Mouse (Mus musculus) R1 (cell line): ENCODE measurements around the gene Prdx1.
"Not testable (repeated sequence)": the region's sequence is repeated elsewhere in the genome, so short reads cannot be mapped to it uniquely, and the experiment has no call there.

Source experiments
- DNase-seq: peaks from one replicate; pipeline ENCODE4 v3.0.0-alpha.2; 2018; ENCODE audit warnings: low read depth, low spot score

The Prdx1 gene

DNA sequence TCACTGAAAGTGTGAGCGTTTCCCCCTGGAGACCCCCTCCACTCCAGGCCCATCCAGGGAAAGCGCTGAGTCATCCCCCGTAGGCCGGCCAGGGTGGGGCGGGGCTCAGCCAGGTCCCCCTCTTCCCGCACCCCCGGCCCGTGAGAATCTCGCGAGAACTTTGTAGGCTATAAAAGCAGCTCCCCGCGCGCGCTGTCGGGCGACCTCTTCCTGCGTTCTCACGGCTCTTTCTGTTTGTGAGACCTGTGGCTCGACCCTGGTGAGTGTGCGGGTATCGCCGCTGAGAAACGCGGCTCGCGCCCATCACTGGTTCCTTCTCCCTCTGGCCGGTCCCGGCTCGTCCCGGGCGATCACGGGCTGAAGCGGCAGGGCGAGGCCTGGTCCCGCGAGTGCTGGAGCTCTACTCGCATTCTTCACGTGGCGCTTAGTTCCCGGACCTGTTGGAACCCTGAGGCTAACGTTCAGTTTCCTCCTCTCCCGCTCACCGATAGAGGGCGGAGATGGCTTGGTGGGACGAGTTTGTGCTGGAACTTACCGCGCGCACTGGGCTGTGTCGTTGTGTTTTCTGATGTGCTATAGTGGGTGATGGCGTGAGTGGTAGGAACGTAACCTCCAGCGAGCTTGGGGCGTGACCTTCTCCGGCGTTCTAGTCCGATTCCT is at the start of gene Prdx1:
Gene Prdx1, plus strand, starts transcription at position 143 of the 660 bp plus-strand sequence.
- DNase-seq: peak; percentile 96

- no peak for DNase-seq
Measured at GRCm38 (mm10) chr4:116638821-116639220, 46.5 kb upstream of the Prdx1 start.

DNA sequence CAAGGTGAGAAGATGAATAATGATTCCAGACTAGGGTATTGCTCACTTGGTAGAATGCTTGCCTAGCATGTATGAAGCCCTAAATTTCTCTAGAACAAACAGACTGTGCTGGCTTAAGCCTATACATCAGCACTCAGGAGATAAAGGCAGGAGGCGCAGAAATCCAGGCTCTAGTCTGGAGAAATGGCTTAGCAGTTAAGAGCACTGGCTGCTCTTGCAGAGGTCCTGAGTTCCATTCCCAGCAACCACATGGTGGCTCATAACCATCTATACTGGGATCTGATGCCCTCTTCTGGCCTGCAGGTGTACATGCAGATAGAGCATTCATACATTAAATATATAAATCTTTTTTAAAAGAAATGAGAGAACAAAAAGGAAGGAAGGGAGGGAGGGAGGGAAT is 43.3 kb upstream of the Prdx1 start:
- no peak for DNase-seq

GRCm38 (mm10) chr4:116644326-116644725 is 41.0 kb upstream of the Prdx1 start:
- peak; percentile 73 for DNase-seq

DNA sequence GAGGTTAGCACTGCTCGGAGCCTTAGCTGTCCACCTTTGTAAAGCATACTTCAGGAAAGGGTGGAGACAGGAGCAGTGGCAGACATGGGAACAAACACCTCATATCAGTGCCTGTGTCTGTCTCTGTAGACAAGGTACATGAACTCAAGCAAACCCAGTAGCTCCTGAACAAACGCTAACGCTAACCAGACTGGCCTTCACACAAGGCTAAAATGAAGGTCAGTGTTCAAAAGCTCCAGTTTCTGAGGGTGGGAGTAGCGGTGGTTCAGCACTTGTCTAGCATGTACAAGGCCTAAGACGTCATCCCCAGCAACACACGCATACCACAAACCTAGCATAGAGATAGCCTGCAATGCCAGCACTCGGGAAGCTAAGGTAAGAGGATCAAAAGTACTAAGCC is 39.7 kb upstream of the Prdx1 start:
- no peak for DNase-seq

DNA sequence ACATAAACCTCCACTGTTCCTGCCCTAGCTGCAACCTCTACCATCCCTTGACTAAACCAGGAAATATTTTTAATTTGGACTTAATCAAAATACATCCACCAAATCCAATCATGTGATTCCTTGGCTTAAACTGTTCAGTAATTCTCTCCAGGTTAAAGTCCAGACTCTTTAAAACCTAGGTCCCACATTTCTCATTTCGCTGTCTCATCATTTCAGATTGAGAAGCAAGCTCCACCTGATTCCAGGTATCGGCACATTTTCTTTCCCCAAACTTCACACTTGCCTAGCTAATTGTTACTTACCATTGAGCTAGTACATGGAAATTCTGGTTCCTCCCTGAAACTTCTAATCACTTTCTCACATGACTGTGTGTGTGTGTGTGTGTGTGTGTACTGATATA is 35.9 kb upstream of the Prdx1 start:
- DNase-seq: no peak

- no peak for DNase-seq
Measured at GRCm38 (mm10) chr4:116650365-116650764, 35.0 kb upstream of the Prdx1 start.

- peak; percentile 94 for DNase-seq
Measured at GRCm38 (mm10) chr4:116650924-116651796, 34.2 kb upstream of the Prdx1 start, which contains the start of gene Akr1a1. Gene Akr1a1 (minus strand): TSS chr4:116651680.

- DNase-seq: no peak
Measured at GRCm38 (mm10) chr4:116651797-116652135, 33.6 kb upstream of the Prdx1 start.

- DNase-seq: no peak
Measured at GRCm38 (mm10) chr4:116653228-116653627, 32.1 kb upstream of the Prdx1 start.

DNA sequence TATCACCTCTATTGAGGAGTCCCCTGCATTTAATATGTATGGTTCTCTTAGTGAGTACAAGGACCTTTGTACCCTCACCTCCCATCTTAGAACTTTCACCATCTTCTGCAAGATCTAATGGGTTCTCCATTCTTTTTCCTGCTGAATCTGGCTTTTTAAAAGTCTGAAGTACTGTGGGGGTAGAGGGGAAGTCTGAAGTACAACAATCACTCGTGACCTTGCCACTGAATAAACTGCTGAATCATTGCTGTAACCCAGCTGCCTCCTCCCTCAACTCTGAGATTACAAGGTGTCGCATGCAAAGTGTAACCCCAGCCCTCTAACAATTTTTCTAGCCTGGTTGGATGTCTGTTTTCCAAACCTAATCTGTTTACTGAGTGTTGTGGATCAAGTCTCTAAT is 30.2 kb upstream of the Prdx1 start:
- peak; percentile 66 for DNase-seq

DNA sequence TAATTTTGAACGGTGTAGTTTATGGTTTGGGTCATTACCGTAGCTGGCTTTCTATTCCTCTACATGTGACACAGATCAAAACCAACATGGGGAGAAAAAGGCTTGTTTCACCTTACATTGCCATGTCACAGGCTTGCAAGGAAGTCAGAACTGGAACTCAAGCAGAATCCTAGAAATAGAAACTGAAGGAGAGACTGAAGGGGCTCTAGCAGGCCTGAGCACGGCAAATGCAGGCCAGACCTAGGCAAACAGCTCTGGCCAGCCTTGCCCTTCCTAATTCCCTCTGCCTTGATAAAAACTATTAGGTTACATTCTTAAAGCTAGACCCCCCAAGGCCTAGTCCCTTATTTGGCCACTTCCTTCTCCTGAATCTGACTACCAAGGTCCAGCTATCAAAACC is 29.7 kb upstream of the Prdx1 start:
- no peak for DNase-seq

GRCm38 (mm10) chr4:116657971-116658370 is 27.4 kb upstream of the Prdx1 start:
- DNase-seq: no peak

DNA sequence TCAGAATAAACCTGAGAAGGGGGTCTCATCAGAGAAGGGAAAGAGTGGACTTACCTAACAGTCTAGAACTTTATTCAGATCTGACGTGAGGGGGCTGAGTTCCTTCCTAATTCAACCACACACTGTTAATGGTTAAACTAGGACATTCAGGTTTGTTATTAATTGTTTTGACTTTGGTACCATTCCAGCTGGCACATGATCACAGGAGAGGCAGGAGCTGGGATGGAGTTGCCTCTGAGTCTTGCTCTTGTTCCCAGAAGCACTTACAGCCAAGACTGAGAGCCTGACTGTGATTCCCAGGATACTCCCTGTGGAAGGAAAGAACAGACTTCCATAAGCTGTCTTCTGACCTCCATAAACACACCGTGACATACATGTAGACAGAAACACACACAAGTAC is 25.9 kb upstream of the Prdx1 start:
- DNase-seq: no peak

DNA sequence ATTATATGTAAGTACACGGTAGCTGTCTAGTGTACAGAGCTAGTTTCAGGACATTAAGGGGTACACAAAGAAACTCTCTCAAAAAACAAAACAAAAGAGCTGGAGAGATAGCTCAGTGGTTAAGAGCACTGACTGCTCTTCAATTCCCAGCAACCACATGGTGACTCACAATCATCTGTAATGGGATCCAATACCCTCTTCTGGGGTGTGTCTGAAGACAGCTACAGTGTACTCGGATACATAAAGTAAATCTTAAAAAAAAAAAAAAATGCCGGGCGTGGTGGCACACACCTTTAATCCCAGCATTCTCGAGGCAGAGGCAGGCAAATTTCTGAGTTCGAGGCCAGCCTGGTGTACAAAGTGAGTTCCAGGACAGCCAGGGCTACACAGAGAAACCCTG is 25.4 kb upstream of the Prdx1 start:
- DNase-seq: not testable (repeated sequence)

- no peak for DNase-seq
Measured at GRCm38 (mm10) chr4:116660829-116661228, 24.5 kb upstream of the Prdx1 start.

DNA sequence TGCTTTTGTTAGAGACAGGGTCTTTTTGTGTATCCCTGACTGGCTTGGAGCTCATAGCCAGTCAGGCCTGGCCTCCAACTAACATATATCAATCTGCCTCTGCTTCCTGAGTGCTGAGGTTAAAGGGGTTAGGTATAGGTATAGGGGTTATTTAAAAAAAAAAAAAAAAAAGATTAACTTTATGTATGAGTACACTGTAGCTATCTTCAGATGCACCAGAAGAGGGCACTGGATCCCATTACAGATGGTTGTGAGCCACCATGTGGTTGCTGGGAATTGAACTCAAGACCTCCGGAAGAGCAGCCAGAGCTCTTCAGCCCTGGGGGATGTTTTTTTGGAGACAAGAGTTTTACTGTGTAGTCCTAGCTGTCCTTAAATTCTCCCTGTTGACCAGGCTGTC is 23.3 kb upstream of the Prdx1 start:
- DNase-seq: peak; percentile 21

DNA sequence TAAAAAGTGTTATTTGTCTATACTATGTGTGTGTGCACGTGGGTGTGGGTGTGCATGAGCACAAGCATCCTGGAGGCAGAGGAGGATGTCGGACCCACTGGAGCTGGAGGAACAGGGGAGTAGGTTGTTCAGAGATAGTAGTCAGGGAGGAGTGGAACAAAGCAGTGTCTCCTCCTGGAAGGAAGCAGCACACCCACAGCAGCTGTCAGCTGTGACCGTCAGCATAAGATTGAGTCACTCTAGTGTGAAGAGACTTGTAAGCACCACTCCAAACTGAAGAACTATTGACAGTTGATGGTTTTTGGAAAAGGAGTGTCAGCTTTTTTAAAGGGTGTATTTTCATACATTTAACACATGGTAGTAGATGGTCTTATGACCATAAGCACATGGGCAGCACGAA is 18.7 kb upstream of the Prdx1 start:
- DNase-seq: no peak

GRCm38 (mm10) chr4:116668145-116668544 is 17.2 kb upstream of the Prdx1 start:
- no peak for DNase-seq

- DNase-seq: peak; percentile 41
Measured at GRCm38 (mm10) chr4:116669291-116669690, 16.1 kb upstream of the Prdx1 start.

DNA sequence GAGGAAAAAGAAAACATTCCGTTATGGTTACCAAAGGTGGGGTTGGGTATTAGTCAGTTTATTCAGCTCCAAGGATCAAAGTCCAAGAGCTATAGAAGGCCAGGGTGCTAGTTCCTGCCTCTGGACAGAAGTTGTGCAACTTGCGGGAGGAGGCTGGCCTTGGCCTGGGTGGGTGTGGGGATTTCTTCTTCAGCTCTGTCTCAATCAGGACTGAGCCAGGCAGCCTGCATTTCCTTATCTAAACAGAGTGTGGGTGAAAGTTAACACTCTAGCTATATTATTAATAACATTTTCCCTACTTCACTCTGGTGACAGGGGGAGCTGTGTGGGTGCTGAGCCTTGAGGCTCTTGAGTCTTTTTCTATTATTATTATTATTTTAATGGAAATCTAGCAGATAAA is 12.6 kb upstream of the Prdx1 start:
- DNase-seq: no peak

DNA sequence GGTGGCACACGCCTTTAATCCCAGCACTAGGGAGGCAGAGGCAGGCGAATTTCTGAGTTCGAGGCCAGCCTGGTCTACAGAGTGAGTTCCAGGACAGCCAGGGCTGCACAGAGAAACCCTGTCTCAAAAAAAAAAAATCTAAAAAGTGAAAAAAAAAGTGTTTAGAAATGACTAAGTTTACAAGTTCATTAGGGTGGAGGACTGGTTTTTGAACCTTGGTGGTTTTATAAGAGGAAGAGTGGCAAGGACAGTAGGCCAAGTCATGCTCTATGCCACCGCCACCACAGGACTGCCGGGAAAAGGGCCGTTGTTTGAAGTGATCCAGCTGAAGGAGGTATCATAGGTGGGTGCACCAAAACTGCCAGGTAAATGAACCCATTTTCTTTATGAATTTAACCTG is 10.6 kb upstream of the Prdx1 start:
- not testable (repeated sequence) for DNase-seq

GRCm38 (mm10) chr4:116676027-116676426 is 9.3 kb upstream of the Prdx1 start:
- no peak for DNase-seq
